Mouse (Mus musculus) midbrain, embryonic 14.5 days (tissue): ENCODE data around the gene Uox. TPM values are rescaled to one million over a fixed set of nuclear protein-coding genes. Genes with fewer than 3 reads are reported as not detected.
A peak's percentile ranks its signal among the peaks of the same experiment; 100 is the strongest.

Source experiments
- ATAC-seq: fragments of 200-750 bp; cut with Nextera tagmentation; 2 replicates; pipeline ENCODE4 v1.8.0; 2017; ENCODE audit warnings: moderate number of reproducible peaks, moderate library complexity; ENCODE audit not compliant: low FRiP score, low TSS enrichment
- DNase-seq: peaks from one replicate; pipeline ENCODE4 v3.0.0-alpha.2; 2015
- H3K27ac ChIP-seq: fragments of 300-500 bp; sonication (generic); replicated peaks from 2 replicates; pipeline ENCODE4 v1.5.1; 2014; ENCODE audit warnings: mild to moderate bottlenecking, low read depth, low read length, moderate library complexity
- H3K27me3 ChIP-seq: fragments of 300-500 bp; sonication (generic); 2 replicates; pipeline ENCODE4 v1.6.1; 2014; ENCODE audit warnings: low read length, control low read depth, mixed read lengths; ENCODE audit not compliant: control insufficient read depth, insufficient read depth
- H3K36me3 ChIP-seq: fragments of 300-500 bp; sonication (generic); 2 replicates; pipeline ENCODE4 v1.6.1; 2014; ENCODE audit warnings: low read length, control low read depth; ENCODE audit not compliant: control insufficient read depth, insufficient read depth
- H3K4me1 ChIP-seq: fragments of 300-500 bp; sonication (generic); 2 replicates; pipeline ENCODE4 v1.6.1; 2014; ENCODE audit warnings: mild to moderate bottlenecking, antibody characterized with exemption, low read length, control low read depth; ENCODE audit not compliant: control insufficient read depth, insufficient read depth
- H3K4me2 ChIP-seq: fragments of 300-500 bp; sonication (generic); 2 replicates; pipeline ENCODE4 v1.6.1; 2014; ENCODE audit warnings: mild to moderate bottlenecking, low read length, moderate library complexity
- H3K4me3 ChIP-seq: fragments of 300-500 bp; sonication (generic); replicated peaks from 2 replicates; pipeline ENCODE4 v1.5.1; 2014; ENCODE audit warnings: low read depth, low read length
- H3K9ac ChIP-seq: fragments of 300-500 bp; sonication (generic); replicated peaks from 2 replicates; pipeline ENCODE4 v1.6.1; 2014; ENCODE audit warnings: mild to moderate bottlenecking, low read length, moderate library complexity
- H3K9me3 ChIP-seq: fragments of 300-500 bp; sonication (generic); 2 replicates; pipeline ENCODE4 v1.6.1; 2016; ENCODE audit warnings: low read length, control low read depth, mixed read lengths; ENCODE audit not compliant: control insufficient read depth
- WGBS: fragments of 180-500 bp; shearing (Covaris S2); extraction: QIAGEN DNeasy Blood & Tissue Kit; methylation state at CpG from one replicate; pipeline ENCODE4 v1.1.7; 2014; 5-methylcytosine and 5-hydroxymethylcytosine counted together
- polyA plus RNA-seq: library from polyadenylated mRNA; unstranded; fragments of >200 nt; fragmentation: Nextera tagmentation; extraction: Ambion mirVana; gene quantifications from 2 replicates; pipeline ENCODE4 v1.2.1, GENCODE M21; 2014

Gene Uox
- polyA plus RNA-seq, 1 experiment from 2014 or later: not detected

DNA sequence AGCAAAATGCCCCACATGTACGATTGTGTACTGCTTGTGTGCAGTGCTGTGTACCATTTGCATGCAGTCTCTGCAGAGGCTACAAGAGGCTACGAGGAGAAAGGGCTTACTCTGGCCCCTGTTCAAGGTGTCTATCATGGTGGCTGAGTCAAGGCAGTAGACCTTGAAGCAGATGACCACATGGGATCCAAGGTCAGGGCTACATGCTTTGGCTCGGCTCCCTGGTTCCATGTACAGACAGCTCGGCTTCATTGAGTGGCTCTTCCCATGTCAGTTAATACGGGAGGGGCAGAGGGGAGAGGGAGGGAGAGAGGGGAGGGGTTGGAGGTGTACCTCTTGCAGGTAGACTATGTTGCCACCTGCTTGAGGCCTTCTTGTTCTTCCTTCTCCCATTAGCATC lies 82.2 kb downstream of the Uox start:
- no peak overlapping the region for H3K4me3 ChIP-seq
- ATAC-seq: no peak

DNA sequence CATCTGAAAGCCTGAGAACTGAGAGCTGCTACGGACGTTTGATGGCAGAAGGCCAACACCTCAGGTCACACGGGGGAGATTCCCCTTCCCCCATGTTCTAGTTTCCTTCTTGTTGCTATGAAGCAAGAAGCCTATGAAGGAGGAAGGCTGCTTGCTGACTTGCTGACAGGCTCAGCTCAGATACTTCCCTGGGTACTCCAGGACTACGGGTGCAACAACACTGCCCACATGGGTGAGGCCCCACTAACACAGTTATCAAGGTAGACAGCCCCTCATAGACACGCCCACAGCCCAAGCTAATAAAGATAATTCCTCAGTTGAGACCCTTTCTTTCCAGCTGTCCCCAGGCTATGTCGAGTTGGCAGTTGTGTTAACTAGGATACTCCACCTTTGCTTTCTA lies 83.5 kb downstream of the Uox start:
- WGBS: 76% methylated on average over 6 of the region's 6 CpGs
- no peak overlapping the region for H3K4me2 ChIP-seq
- H3K27me3 ChIP-seq: no peaks in the 10 kb centered on the region
- H3K4me1 ChIP-seq: no peaks in the 10 kb centered on the region
- ATAC-seq: no peak
- H3K4me3 ChIP-seq: no peak overlapping the region
- no peaks in the 10 kb centered on the region for H3K9me3 ChIP-seq
- DNase-seq: no peak
- no peaks in the 10 kb centered on the region for H3K36me3 ChIP-seq
- H3K9ac ChIP-seq: no peak overlapping the region
- no peak overlapping the region for H3K27ac ChIP-seq

More for the DNA sequence above, 82.2 kb downstream of the Uox start:
- 93% methylated on average over 5 of the region's 5 CpGs for WGBS
- no peaks in the 10 kb centered on the region for H3K36me3 ChIP-seq
- no peaks in the 10 kb centered on the region for H3K9me3 ChIP-seq
- no peak for DNase-seq
- H3K27me3 ChIP-seq: no peaks in the 10 kb centered on the region
- no peaks in the 10 kb centered on the region for H3K4me1 ChIP-seq
- H3K27ac ChIP-seq: no peak overlapping the region
- H3K9ac ChIP-seq: no peak overlapping the region
- H3K4me2 ChIP-seq: no peak overlapping the region

DNA sequence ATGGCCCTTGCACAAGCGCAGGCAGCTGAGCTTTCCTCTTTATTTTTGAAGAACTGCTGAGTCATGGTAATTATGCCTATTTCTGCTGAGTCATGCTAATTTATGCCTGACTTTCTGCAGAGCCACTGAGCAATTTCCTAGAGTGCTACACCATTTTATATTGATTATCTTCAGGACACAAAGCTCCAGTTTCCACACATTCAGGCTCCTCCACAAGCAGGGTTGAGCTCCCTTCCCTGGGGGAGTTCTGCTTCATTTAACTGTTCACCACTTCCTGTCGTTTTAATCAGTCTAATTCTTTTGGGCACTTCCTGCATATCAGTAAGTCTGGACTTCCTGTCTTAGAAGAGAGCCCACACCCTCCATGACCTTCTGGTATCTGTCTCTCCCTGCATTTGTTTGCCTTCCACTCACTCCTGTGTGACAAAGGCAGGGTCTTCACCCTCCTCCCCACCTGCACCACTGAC lies 84.9 kb downstream of the Uox start:
- Histone ChIP-seq H3K4me1 (no peaks in the 10 kb centered on the region), H3K9ac (no peak overlapping the region), H3K4me3 (no peak overlapping the region), H3K4me2 (no peak overlapping the region), H3K27me3 (no peaks in the 10 kb centered on the region), H3K9me3 (no peaks in the 10 kb centered on the region), H3K27ac (no peak overlapping the region), H3K36me3 (no peaks in the 10 kb centered on the region)
- DNase-seq: peak; percentile 15
- no peak for ATAC-seq
- 74% methylated on average over 2 of the region's 2 CpGs for WGBS

DNA sequence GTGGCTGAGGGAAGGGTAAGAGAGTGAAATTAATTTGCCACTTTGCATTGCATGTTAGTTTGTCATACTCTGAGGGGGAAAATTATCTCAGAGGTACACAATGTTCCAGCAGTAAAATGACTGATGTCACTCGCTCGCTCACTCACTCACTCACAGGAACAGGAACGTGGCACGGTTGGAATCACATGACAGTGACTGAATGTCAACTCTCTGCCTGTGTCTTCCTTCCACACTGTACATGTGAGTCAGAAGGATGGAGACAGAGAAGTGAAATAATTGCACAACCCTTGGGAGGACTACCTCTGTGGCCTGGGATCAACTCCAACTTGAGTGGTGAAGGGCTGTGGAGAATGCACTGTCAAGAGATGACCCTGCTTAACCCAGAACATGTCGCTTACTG lies 87.2 kb downstream of the Uox start:
- Histone ChIP-seq H3K4me2 (no peak overlapping the region), H3K27ac (no peak overlapping the region), H3K36me3 (no peaks in the 10 kb centered on the region), H3K4me3 (no peak overlapping the region), H3K9me3 (no peaks in the 10 kb centered on the region), H3K9ac (no peak overlapping the region), H3K27me3 (no peaks in the 10 kb centered on the region), H3K4me1 (no peaks in the 10 kb centered on the region)
- ATAC-seq: no peak
- WGBS: 93% methylated on average over 5 of the region's 5 CpGs
- DNase-seq: no peak

DNA sequence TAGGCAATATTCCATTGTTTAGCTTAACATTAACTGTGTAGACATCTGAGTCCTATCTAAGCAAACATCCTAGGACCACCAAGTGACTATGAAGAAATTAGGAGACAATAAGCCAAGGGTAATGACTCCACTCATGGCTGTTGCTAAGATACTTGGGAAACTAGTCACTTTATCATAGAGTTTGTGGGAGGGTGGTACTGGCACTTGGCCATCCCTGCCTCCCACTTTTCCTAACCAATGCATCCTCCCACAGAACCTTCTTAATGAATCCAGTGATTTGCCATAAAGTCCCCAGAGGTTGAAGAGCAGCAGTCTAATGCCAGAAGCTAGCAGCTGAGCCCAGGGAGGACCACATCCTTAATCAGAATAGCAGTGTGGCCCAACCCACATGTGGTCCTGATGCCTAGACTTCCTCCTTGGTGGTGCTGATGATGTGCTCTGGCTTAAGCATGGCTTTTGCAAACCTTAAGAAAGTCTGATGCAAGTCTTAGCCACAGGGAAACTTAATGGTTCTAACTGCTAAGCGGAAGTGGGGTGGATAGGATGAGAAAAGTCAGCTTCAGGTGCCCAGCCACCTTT lies 87.9 kb downstream of the Uox start:
- Histone ChIP-seq H3K4me3 (no peak overlapping the region), H3K9ac (no peak overlapping the region), H3K27ac (no peak overlapping the region), H3K36me3 (no peaks in the 10 kb centered on the region), H3K27me3 (no peaks in the 10 kb centered on the region), H3K4me1 (no peaks in the 10 kb centered on the region), H3K4me2 (no peak overlapping the region), H3K9me3 (no peaks in the 10 kb centered on the region)
- no peak for ATAC-seq
- WGBS: 86% methylated on average over 1 of the region's 1 CpGs
- no peak for DNase-seq

DNA sequence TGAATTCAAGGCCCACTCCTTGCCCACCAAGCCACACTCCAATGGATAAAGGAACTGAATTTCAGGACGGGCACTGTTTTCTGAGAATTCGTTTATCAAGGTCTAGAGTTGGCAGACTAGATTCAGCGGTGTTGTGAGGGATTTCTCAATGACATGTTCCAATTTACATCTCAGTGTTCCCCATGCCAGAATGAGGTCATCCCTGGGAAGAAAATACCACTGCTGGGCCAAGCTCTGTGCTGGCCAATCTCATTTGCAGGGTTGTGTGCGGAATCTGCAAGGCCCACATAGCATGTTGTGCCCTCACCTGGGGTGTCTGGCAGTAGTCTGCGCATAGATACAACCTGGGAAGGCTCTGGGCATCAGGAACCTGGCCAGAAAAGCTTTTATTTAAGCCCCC lies 89.1 kb downstream of the Uox start:
- 94% methylated on average over 5 of the region's 5 CpGs for WGBS

DNA sequence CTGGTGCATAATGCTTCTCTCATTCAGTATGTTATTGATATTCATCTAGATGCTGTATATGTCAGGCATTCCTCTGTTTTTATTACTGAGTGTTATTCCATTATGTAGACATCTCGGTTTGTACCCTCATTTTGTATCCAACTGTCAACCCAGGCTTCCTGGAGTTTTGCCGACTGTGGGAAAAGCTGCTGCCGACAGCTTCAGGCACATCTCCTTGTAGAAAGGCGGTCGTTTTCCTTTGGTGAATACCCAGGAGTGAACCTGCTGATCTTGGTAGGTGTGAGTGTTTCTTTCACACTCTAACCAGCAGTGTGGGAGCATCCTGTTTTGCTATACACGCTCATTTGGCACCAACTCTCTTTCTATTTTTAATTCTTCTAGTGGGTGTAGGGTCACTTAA lies 90.8 kb downstream of the Uox start:
- no peak overlapping the region for H3K27ac ChIP-seq
- no peak overlapping the region for H3K4me2 ChIP-seq
- no peaks in the 10 kb centered on the region for H3K9me3 ChIP-seq
- no peak overlapping the region for H3K9ac ChIP-seq
- no peaks in the 10 kb centered on the region for H3K27me3 ChIP-seq
- no peaks in the 10 kb centered on the region for H3K36me3 ChIP-seq
- no peaks in the 10 kb centered on the region for H3K4me1 ChIP-seq
- DNase-seq (no peak), ATAC-seq (no peak)
- no peak overlapping the region for H3K4me3 ChIP-seq
- 77% methylated on average over 6 of the region's 6 CpGs for WGBS

More for the DNA sequence above, 89.1 kb downstream of the Uox start:
- Histone ChIP-seq H3K9ac (no peak overlapping the region), H3K9me3 (no peaks in the 10 kb centered on the region), H3K4me3 (no peak overlapping the region), H3K4me2 (no peak overlapping the region), H3K4me1 (no peaks in the 10 kb centered on the region), H3K36me3 (no peaks in the 10 kb centered on the region), H3K27ac (no peak overlapping the region), H3K27me3 (no peaks in the 10 kb centered on the region)
- ATAC-seq (no peak), DNase-seq (no peak)

DNA sequence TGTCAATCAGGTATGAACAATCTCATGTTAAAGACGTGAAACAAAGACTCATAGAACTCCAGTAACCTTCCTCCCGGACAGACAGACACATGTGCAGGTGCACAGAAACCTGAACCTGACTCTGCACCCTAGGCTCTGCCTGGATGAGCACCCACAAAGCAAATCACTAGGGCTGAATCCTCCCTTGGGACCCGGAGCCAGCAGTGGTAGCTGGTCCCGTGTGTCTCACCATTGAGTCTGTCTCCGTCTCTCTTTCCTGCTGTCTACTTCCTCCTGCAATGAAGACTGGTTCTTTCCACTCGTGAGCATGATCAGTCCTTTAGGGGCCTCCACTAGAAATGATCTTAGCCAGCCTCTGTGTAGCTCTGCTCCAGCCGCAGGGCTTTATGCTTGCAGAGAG lies 91.7 kb downstream of the Uox start:
- 82% methylated on average over 7 of the region's 7 CpGs for WGBS
- H3K4me1 ChIP-seq: no peaks in the 10 kb centered on the region
- H3K36me3 ChIP-seq: no peaks in the 10 kb centered on the region
- DNase-seq (no peak), ATAC-seq (no peak)
- H3K9me3 ChIP-seq: no peaks in the 10 kb centered on the region
- no peak overlapping the region for H3K4me2 ChIP-seq
- H3K27ac ChIP-seq: no peak overlapping the region
- no peak overlapping the region for H3K4me3 ChIP-seq
- no peaks in the 10 kb centered on the region for H3K27me3 ChIP-seq
- H3K9ac ChIP-seq: no peak overlapping the region

DNA sequence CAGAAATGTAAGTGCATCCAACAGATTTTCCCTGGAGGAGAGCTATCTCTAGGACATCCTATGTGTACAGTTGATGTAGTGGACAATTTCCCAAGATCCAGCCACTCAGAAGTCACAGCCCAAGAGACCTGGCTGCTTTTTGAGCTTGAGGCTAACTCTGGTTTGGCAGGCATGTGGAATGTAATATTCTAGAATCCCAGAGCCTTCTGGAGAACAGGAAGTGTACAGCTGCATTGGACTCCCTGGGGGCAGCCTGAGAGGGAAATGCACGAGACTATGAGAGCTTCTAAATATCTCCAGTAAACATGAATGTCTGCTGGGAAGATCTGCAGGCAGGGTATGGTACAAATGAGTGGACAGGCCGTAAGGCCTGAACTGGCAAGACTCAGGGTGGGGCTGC lies 100.9 kb downstream of the Uox start:
- Histone ChIP-seq H3K27me3 (no peaks in the 10 kb centered on the region), H3K36me3 (no peaks in the 10 kb centered on the region), H3K4me1 (no peaks in the 10 kb centered on the region), H3K9ac (no peak overlapping the region), H3K9me3 (no peaks in the 10 kb centered on the region), H3K4me3 (no peak overlapping the region), H3K27ac (no peak overlapping the region), H3K4me2 (no peak overlapping the region)
- ATAC-seq (no peak), DNase-seq (no peak)
- WGBS: 71% methylated on average over 2 of the region's 2 CpGs
